Mouse (Mus musculus) MEL (cell line): ENCODE measurements around the gene Mpv17l2. TPM values are rescaled to one million over a fixed set of nuclear protein-coding genes. Genes with fewer than 3 reads are reported as not detected.

Source experiments
- DNase-seq: peaks from one replicate; pipeline ENCODE4 v3.0.0; 2011; ENCODE audit warnings: low read depth, low spot score
- H3K27ac ChIP-seq: 2 replicates; pipeline ENCODE4 v1.5.1; 2012; ENCODE audit warnings: low read depth, mild to moderate bottlenecking, control low read depth, low read length, moderate library complexity; ENCODE audit not compliant: control insufficient read depth
- H3K27me3 ChIP-seq, 2 experiments: fragments of 150-350 bp in 1 of 2; sonication (generic) in 1 of 2; 2 replicates each; pipeline ENCODE4 v1.6.1; 2012; ENCODE audit warnings: low read length in 2 of 2, mild to moderate bottlenecking in 2 of 2, improper control_type of control experiment in 1 of 2, moderate library complexity in 1 of 2; ENCODE audit not compliant: insufficient read depth in 2 of 2, control insufficient read depth in 1 of 2
- H3K36me3 ChIP-seq, 2 experiments: 2 replicates each; pipeline ENCODE4 v1.6.1; 2012 to 2014; ENCODE audit warnings: low read length in 2 of 2, improper control_type of control experiment in 1 of 2, inconsistent platforms in 1 of 2, mild to moderate bottlenecking in 1 of 2; ENCODE audit not compliant: insufficient read depth in 2 of 2, control insufficient read depth in 1 of 2
- H3K4me1 ChIP-seq, 2 experiments: fragments of 150-350 bp in 1 of 2; sonication (generic) in 1 of 2; 2 replicates each; pipeline ENCODE4 v1.6.1; 2012; ENCODE audit warnings: low read length in 2 of 2, improper control_type of control experiment in 1 of 2, mild to moderate bottlenecking in 1 of 2; ENCODE audit not compliant: insufficient read depth in 2 of 2, control insufficient read depth in 1 of 2
- H3K4me3 ChIP-seq, 2 experiments: fragments of 150-350 bp in 1 of 2; sonication (generic) in 1 of 2; 2 replicates each; pipeline ENCODE4 v1.5.1; 2012; ENCODE audit warnings: low read depth in 2 of 2, low read length in 2 of 2, mild to moderate bottlenecking in 2 of 2, moderate library complexity in 2 of 2, control low read depth in 1 of 2, improper control_type of control experiment in 1 of 2; ENCODE audit not compliant: control insufficient read depth in 1 of 2, insufficient read depth in 1 of 2
- H3K79me2 ChIP-seq: 2 replicates; pipeline ENCODE4 v1.6.1; 2012; ENCODE audit warnings: mild to moderate bottlenecking, low read length, moderate library complexity; ENCODE audit not compliant: control insufficient read depth, poor library complexity, insufficient read depth
- H3K9ac ChIP-seq: 2 replicates; pipeline ENCODE4 v1.6.1; 2012; ENCODE audit warnings: low read depth, mild to moderate bottlenecking, control low read depth, low read length, moderate library complexity; ENCODE audit not compliant: control insufficient read depth, poor library complexity, severe bottlenecking
- H3K9me3 ChIP-seq: fragments of 150-350 bp; sonication (generic); replicated peaks from 2 replicates; pipeline ENCODE4 v1.6.1; 2012; ENCODE audit warnings: mild to moderate bottlenecking, low read length, improper control_type of control experiment, moderate library complexity; ENCODE audit not compliant: insufficient read depth
- BHLHE40 ChIP-seq: IDR thresholded peaks from 2 replicates; pipeline ENCODE4 v1.6.1; 2012; ENCODE audit warnings: low read depth, mild to moderate bottlenecking, inconsistent platforms, low read length, improper control_type of control experiment, borderline replicate concordance
- CHD1 ChIP-seq: IDR thresholded peaks from 2 replicates; pipeline ENCODE4 v1.6.1; 2012; ENCODE audit warnings: low read depth, mild to moderate bottlenecking, inconsistent platforms, low read length, improper control_type of control experiment
- CHD2 ChIP-seq: IDR thresholded peaks from 2 replicates; pipeline ENCODE4 v1.6.1; 2011; ENCODE audit warnings: low read length, improper control_type of control experiment
- E2F4 ChIP-seq: IDR thresholded peaks from 2 replicates; pipeline ENCODE4 v1.6.1; 2011; ENCODE audit warnings: low read depth, low read length, improper control_type of control experiment, borderline replicate concordance
- ELF1 ChIP-seq: IDR thresholded peaks from 2 replicates; pipeline ENCODE4 v1.6.1; 2014; ENCODE audit warnings: low read depth, mild to moderate bottlenecking, inconsistent platforms, low read length, improper control_type of control experiment, moderate library complexity
- GABPA ChIP-seq: IDR thresholded peaks from 2 replicates; pipeline ENCODE4 v1.6.1; 2012; ENCODE audit warnings: low read depth, mild to moderate bottlenecking, inconsistent platforms, low read length, improper control_type of control experiment, moderate library complexity
- GATA1 ChIP-seq: IDR thresholded peaks from 2 replicates; pipeline ENCODE4 v1.6.1; 2011; ENCODE audit warnings: low read depth, low read length, improper control_type of control experiment
- JUND ChIP-seq: IDR thresholded peaks from 2 replicates; pipeline ENCODE4 v1.6.1; 2011; ENCODE audit warnings: low read depth, mild to moderate bottlenecking, improper control_type of control experiment, low read length
- KAT2A ChIP-seq: conservative IDR thresholded peaks from 2 replicates; pipeline ENCODE4 v1.6.1; 2012; ENCODE audit warnings: low read depth, low read length, improper control_type of control experiment, inconsistent platforms
- MAX ChIP-seq: IDR thresholded peaks from 2 replicates; pipeline ENCODE4 v1.6.1; 2011; ENCODE audit warnings: low read length, improper control_type of control experiment
- MAZ ChIP-seq: IDR thresholded peaks from 2 replicates; pipeline ENCODE4 v1.6.1; 2012; ENCODE audit warnings: low read depth, mild to moderate bottlenecking, inconsistent platforms, low read length, improper control_type of control experiment
- MXI1 ChIP-seq: IDR thresholded peaks from 2 replicates; pipeline ENCODE4 v1.6.1; 2011; ENCODE audit warnings: mild to moderate bottlenecking, low read depth, low read length, improper control_type of control experiment
- MYB ChIP-seq: IDR thresholded peaks from 2 replicates; pipeline ENCODE4 v1.6.1; 2011; ENCODE audit warnings: mild to moderate bottlenecking, low read depth, low read length, improper control_type of control experiment
- MYC ChIP-seq: IDR thresholded peaks from 2 replicates; pipeline ENCODE4 v1.6.1; 2011; ENCODE audit warnings: low read depth, mild to moderate bottlenecking, low read length, improper control_type of control experiment, moderate library complexity
- NELFE ChIP-seq: IDR thresholded peaks from 2 replicates; pipeline ENCODE4 v1.6.1; 2011; ENCODE audit warnings: low read depth, low read length, improper control_type of control experiment
- NRF1 ChIP-seq: IDR thresholded peaks from 2 replicates; pipeline ENCODE4 v1.6.1; 2014; ENCODE audit warnings: low read depth, mild to moderate bottlenecking, inconsistent platforms, low read length, improper control_type of control experiment, moderate library complexity; ENCODE audit not compliant: poor library complexity, insufficient read depth, severe bottlenecking
- POLR2A ChIP-seq, 2 experiments: IDR thresholded peaks; 2 replicates each; pipeline ENCODE4 v1.6.1; 2011 to 2012; ENCODE audit warnings: low read length in 2 of 2, mild to moderate bottlenecking in 2 of 2, control low read depth in 1 of 2, improper control_type of control experiment in 1 of 2, low read depth in 1 of 2, moderate library complexity in 1 of 2; ENCODE audit not compliant: control insufficient read depth in 1 of 2, insufficient read depth in 1 of 2, poor library complexity in 1 of 2
- POLR2AphosphoS5 ChIP-seq: IDR thresholded peaks from 2 replicates; pipeline ENCODE4 v1.6.1; 2012; ENCODE audit warnings: low read depth, borderline replicate concordance, mild to moderate bottlenecking, inconsistent platforms, low read length, moderate library complexity, mixed read lengths
- RAD21 ChIP-seq: IDR thresholded peaks from 2 replicates; pipeline ENCODE4 v1.6.1; 2011; ENCODE audit warnings: mild to moderate bottlenecking, low read depth, low read length, improper control_type of control experiment
- RCOR1 ChIP-seq: IDR thresholded peaks from 2 replicates; pipeline ENCODE4 v1.6.1; 2012; ENCODE audit warnings: low read depth, mild to moderate bottlenecking, inconsistent platforms, low read length, improper control_type of control experiment
- USF1 ChIP-seq: IDR thresholded peaks from 2 replicates; pipeline ENCODE4 v1.6.1; 2014; ENCODE audit warnings: low read depth, mild to moderate bottlenecking, inconsistent platforms, low read length, improper control_type of control experiment, moderate library complexity
- USF2 ChIP-seq, 2 experiments: IDR thresholded peaks; 2 replicates each; pipeline ENCODE4 v1.6.1; 2011 to 2012; ENCODE audit warnings: improper control_type of control experiment in 2 of 2, low read length in 2 of 2, borderline replicate concordance in 1 of 2, inconsistent platforms in 1 of 2, low read depth in 1 of 2, mild to moderate bottlenecking in 1 of 2; ENCODE audit not compliant: insufficient read depth in 1 of 2
- ZKSCAN1 ChIP-seq: IDR thresholded peaks from 2 replicates; pipeline ENCODE4 v1.6.1; 2012; ENCODE audit warnings: low read depth, mild to moderate bottlenecking, inconsistent platforms, low read length, improper control_type of control experiment, moderate library complexity
- ZNF384 ChIP-seq: IDR thresholded peaks from 2 replicates; pipeline ENCODE4 v1.6.1; 2012; ENCODE audit warnings: low read depth, mild to moderate bottlenecking, inconsistent platforms, low read length, improper control_type of control experiment
- polyA plus RNA-seq, 2 experiments: library from polyadenylated mRNA; stranded (reverse) in 1 of 2; unstranded in 1 of 2; fragments of >175 nt in 1 of 2; fragments of >200 nt in 1 of 2; gene quantifications; 2 replicates each; pipeline versions ENCODE4 v1.2.1 to v1.2.4; 2012; ENCODE audit warnings: low replicate concordance in 2 of 2, low read depth in 1 of 2; ENCODE audit not compliant: insufficient read length in 2 of 2, insufficient read depth in 1 of 2, missing spikeins in 1 of 2
- total RNA-seq: library from RNA; depleted of rRNA; stranded (reverse); fragments of 300-350 nt; gene quantifications from 2 replicates; pipeline ENCODE4 v1.2.3, GENCODE M21; 2012

Gene Mpv17l2
- total and polyA plus RNA-seq, 3 experiments, result 52.8 to 102 TPM; not detected in 1

GRCm38 (mm10) chr8:70787941-70788667 is 27.4 kb upstream of the Mpv17l2 start:
- Histone ChIP-seq H3K9me3 (no peaks in the 10 kb centered on the region), H3K79me2 (peaks cover 17% of the 10 kb centered on the region), H3K4me3 (no peak overlapping the region), H3K9ac (no peak overlapping the region), H3K4me1 (peaks cover 0 to 10% of the 10 kb centered on the region in 2 experiments; a peak in 3 of 4 replicates), H3K27me3 (no peaks in the 10 kb centered on the region), H3K36me3 (peaks cover 0 to 2% of the 10 kb centered on the region in 2 experiments; a peak in 3 of 4 replicates), H3K27ac (no peak overlapping the region)
- DNase-seq, result peak; percentile 37
- TF ChIP-seq ZKSCAN1 (no peak), MAZ (no peak), CHD2 (no peak), NRF1 (no peak), POLR2A (IDR thresholded peaks at IDR 0.05; ENCODE audit: control insufficient read depth in 1 of 2, insufficient read depth in 1 of 2, low read depth in 1 of 2, low read length in 2 of 2, poor library complexity in 1 of 2) (no peak), MYC (no peak), USF2 (IDR thresholded peaks at IDR 0.05; ENCODE audit: borderline replicate concordance in 1 of 2, insufficient read depth in 1 of 2, low read depth in 1 of 2, low read length in 2 of 2) (no peak), ELF1 (no peak), GATA1 (no peak), BHLHE40 (no peak), POLR2AphosphoS5 (no peak), CHD1 (no peak), ZNF384 (no peak)

- peaks cover 16% of the 10 kb centered on the region for H3K79me2 ChIP-seq
- no peaks in the 10 kb centered on the region for H3K9me3 ChIP-seq
- peaks cover 0 to 4% of the 10 kb centered on the region in 2 experiments; a peak in 2 of 4 replicates for H3K4me1 ChIP-seq
- no peaks in the 10 kb centered on the region for H3K27me3 ChIP-seq
- H3K9ac ChIP-seq, result no peak overlapping the region
- H3K4me3 ChIP-seq, result no peak overlapping the region
- TF ChIP-seq GATA1 (no peak), MYC (no peak), RAD21 (no peak), ZNF384 (no peak), RCOR1 (no peak), CHD1 (no peak), E2F4 (no peak), MAZ (no peak), POLR2AphosphoS5 (no peak), MAX (no peak), KAT2A (no peak), MYB (no peak), NELFE (no peak), USF1 (no peak), MXI1 (no peak), GABPA (no peak), JUND (no peak)
- TF ChIP-seq, all 39 proteins: peak for 0
- no peak overlapping the region for H3K27ac ChIP-seq
- peaks cover 0 to 2% of the 10 kb centered on the region in 2 experiments; a peak in 3 of 4 replicates for H3K36me3 ChIP-seq
- no peak for DNase-seq
These were observed 26.3 kb upstream of the Mpv17l2 start for GRCm38 (mm10) chr8:70787051-70787445.
